Mouse (Mus musculus) neural tube, embryonic 14.5 days (tissue): ENCODE data around the gene Cpne6. TPM values are rescaled to one million over a fixed set of nuclear protein-coding genes. Genes with fewer than 3 reads are reported as not detected.

ENCODE experiments used
- polyA plus RNA-seq: library from polyadenylated mRNA; unstranded; fragments of >200 nt; fragmentation: Nextera tagmentation; extraction: Ambion mirVana; gene quantifications from 2 replicates; pipeline ENCODE4 v1.2.1, GENCODE M21; 2014

Gene Cpne6
- polyA plus RNA-seq, 1 experiment from 2014 or later: 13.3 TPM

Other genes starting within 250 kb of the Cpne6 start
- 7.6 and 16.7 TPM in 2 replicates for gene Dhrs4, start 31.7 kb upstream of the Cpne6 start, polyA plus RNA-seq
- 28.5 and 46.2 TPM in 2 replicates for gene Carmil3, start 19.8 kb upstream of the Cpne6 start, polyA plus RNA-seq
- 0.13 and 0.20 TPM in 2 replicates for gene Nrl, start 14.5 kb downstream of the Cpne6 start, polyA plus RNA-seq
- gene Pck2, start 29.8 kb downstream of the Cpne6 start, polyA plus RNA-seq: 17.6 and 19.5 TPM in 2 replicates
- 112 and 114 TPM in 2 replicates for gene Dcaf11, start 49.6 kb downstream of the Cpne6 start, polyA plus RNA-seq
- 1.5 TPM in 1 of 2 replicates, not detected in the other for gene A730061H03Rik, start 50.0 kb downstream of the Cpne6 start, polyA plus RNA-seq
- gene Fitm1, start 65.2 kb downstream of the Cpne6 start, polyA plus RNA-seq: 0.58 TPM in 1 of 2 replicates, not detected in the other
- 200 and 226 TPM in 2 replicates for gene Psme1, start 67.7 kb downstream of the Cpne6 start, polyA plus RNA-seq
- 38.9 and 48.8 TPM in 2 replicates for gene Emc9, start 74.9 kb downstream of the Cpne6 start, polyA plus RNA-seq
- 162 and 184 TPM in 2 replicates for gene Psme2, start 80.7 kb downstream of the Cpne6 start, polyA plus RNA-seq
- gene Rnf31, start 81.3 kb downstream of the Cpne6 start, polyA plus RNA-seq: 12.3 and 18.8 TPM in 2 replicates
- 6.6 and 8.6 TPM in 2 replicates for gene Irf9, start 93.1 kb downstream of the Cpne6 start, polyA plus RNA-seq
- gene Rec8, start 107.6 kb downstream of the Cpne6 start, polyA plus RNA-seq: 7.0 and 9.3 TPM in 2 replicates
- gene Ipo4, start 125.5 kb downstream of the Cpne6 start, polyA plus RNA-seq: 109 and 110 TPM in 2 replicates
- 2.9 TPM in 2 replicates for gene Gm49378, start 127.5 kb downstream of the Cpne6 start, polyA plus RNA-seq
- gene Tm9sf1, start 133.4 kb downstream of the Cpne6 start, polyA plus RNA-seq: 55.9 and 66.9 TPM in 2 replicates
- 0.24 TPM in 1 of 2 replicates, not detected in the other for gene Tssk4, start 139.7 kb downstream of the Cpne6 start, polyA plus RNA-seq
- 69.0 and 75.5 TPM in 2 replicates for gene Mdp1, start 150.1 kb downstream of the Cpne6 start, polyA plus RNA-seq
- gene Gmpr2, start 161.5 kb downstream of the Cpne6 start, polyA plus RNA-seq: 42.5 and 43.7 TPM in 2 replicates
- 550 and 603 TPM in 2 replicates for gene Nedd8, start 161.7 kb downstream of the Cpne6 start, polyA plus RNA-seq
- gene Tinf2, start 171.4 kb downstream of the Cpne6 start, polyA plus RNA-seq: 28.3 and 28.6 TPM in 2 replicates
- 0.11 and 0.33 TPM in 2 replicates for gene Tgm1, start 203.5 kb downstream of the Cpne6 start, polyA plus RNA-seq
- gene Rabggta, start 211.8 kb downstream of the Cpne6 start, polyA plus RNA-seq: 47.1 and 59.2 TPM in 2 replicates
- 73.6 and 75.5 TPM in 2 replicates for gene Dhrs1, start 235.2 kb downstream of the Cpne6 start, polyA plus RNA-seq
- 27.4 and 30.1 TPM in 2 replicates for gene Nop9, start 235.2 kb downstream of the Cpne6 start, polyA plus RNA-seq
- not detected in 2 replicates for gene Cideb, start 248.0 kb downstream of the Cpne6 start, polyA plus RNA-seq